Mouse (Mus musculus) layer of hippocampus, adult 11-12 months (tissue): ENCODE data around the gene Clstn2.

Experiments used
- DNase-seq: peaks from one replicate; pipeline ENCODE4 v3.0.0; 2022; ENCODE audit warnings: low spot score

Clstn2 gene

DNA sequence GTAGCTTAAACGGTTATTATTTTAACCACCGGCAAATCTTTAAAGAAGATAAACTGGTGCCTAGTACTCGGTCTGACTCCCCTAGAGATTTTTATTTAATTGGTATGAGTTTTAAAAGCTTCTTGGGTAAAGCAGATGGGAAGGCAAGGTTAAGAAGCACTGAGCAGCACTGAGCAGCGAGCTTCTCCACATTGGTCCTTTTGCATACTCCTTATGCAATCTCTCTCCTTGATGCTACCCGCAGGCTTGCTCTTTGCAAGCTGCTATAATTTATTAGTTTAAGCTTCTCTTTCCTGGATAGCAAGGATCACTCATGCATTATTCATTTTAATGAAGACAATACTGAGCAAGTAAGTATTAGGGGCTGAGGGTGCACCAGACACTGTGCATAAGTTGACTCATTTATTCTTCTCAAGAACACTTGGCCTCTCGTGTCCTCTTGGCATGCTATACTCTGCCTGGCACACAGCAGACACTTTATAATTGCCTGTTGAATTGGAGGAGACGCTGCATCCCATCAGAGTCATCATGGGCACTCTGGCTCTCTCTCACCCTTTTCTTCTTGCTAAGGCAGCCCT is 561.9 kb downstream of the Clstn2 start:
- no peak for DNase-seq

DNA sequence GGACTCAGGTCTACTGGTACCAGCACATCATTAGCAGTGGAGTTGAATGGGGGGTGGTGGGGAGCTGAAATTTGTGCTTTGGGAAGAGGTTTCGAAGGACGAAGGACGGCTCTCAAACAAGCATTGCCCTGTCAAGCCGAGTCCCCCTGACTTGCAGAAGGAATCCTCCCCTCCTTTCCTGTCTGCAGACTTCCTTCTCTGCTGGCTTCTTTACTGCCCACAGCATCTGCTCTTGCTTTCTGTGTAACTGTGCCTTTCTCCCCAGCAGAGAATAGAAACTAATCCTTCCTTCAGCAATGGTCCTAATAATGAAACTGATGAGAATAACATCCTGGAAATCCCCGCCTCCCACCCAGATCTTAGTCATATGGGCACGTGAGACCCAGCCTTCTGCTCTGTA is 572.5 kb downstream of the Clstn2 start:
- no peak for DNase-seq

GRCm38 (mm10) chr9:97459745-97460144 is 573.2 kb downstream of the Clstn2 start:
- no peak for DNase-seq

DNA sequence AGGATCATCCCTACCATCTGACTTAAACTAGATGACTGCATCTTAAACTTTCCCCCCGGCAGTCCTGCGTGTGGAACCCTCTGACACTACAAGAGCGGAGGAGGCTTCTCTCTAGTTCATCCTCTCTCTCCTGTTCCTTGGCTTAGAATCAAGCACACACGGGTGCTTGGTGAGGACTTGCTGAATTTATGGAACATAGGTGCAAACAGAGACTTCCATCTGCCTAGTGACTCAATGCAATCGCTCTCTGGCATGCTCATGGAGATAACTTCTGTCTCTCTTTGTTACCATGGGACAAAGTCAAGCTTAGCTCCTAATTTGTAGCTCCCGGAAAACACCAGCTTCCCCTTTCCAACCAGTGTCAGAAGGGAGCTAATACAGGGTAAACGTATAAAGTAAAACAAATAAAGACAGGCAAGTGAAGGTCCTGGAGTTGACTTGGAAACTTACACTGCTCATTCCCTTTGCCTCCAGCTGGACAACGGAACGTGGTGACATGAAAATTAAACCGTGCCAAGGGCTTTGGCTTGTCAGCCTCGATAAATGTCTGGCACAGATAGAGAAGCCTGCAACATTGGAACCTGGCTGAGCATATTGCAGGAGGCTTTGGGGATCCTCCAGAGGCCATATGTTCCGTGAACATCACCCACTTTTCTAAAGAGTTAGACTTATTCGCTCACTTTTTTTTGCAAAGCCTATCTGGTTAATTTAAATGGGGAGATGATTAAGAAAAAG is 583.5 kb downstream of the Clstn2 start:
- peak; percentile 57 for DNase-seq

- no peak for DNase-seq
Observed at GRCm38 (mm10) chr9:97439872-97440636, 592.9 kb downstream of the Clstn2 start.

DNA sequence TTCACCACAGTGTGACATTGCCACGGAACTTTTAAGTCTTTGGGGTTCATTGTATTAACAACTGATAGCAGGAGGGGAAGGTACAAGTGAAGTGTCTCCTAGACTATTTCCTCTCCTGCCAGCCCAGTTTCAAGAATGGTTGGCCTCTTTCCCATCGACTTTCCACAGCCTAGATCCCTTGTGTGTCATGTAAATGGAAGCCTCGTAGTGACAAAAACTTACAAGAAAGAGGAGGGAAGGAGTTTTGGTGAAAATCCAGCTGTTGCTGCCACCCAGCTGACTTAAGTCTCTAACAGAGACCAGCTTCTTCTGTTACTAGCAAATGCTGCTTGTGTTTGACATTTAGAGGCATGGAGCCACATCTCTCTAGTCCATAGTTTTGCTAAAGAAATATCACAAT is 598.3 kb downstream of the Clstn2 start:
- DNase-seq, result no peak

DNA sequence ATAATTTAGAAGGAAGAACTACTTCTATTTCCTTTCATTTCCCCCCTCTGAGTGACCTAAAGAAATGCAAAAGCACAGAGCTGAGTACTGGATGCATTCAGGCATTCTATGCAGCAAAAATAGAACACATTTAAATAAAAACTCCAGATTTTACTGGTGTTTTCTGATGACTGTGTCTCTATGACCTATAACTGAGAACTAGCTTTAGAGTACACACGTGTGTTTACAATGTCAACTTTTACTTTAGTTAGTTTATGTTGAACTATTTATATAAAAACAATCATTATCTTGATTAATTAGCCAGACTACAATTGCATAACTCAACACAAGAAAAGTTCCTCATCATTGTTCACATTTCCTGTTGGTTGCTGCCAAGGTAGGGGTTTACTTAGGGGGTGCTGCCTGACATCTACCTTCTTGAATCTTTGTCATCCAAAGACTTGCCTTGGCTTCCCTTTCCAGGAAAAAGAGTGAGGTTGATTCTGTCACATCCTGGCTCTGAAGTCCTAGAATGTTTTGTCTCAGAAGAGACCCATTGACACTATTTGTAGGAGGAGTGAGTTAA is 603.0 kb downstream of the Clstn2 start:
- no peak for DNase-seq

DNA sequence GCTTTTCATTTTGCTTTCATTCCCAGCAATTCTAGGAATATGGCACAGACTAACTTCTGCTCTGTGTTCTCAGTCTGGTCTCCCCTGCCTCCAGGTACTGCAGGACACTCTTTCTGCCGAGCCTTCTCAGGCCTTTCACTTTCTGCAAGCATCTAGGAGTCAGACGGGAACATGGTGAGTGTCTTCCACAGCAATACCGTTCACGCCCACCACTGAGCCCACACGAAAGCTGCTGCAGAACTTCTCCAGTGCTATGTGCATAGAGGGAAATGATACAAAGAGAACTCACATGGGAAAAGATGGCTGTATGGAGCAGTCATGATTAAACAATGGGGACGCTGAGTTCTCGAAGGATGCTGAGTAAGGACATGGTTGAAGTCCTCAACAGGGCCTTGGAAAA is 604.9 kb downstream of the Clstn2 start:
- peak; percentile 81 for DNase-seq

- DNase-seq, result no peak
Observed at GRCm38 (mm10) chr9:97420896-97421295, 612.1 kb downstream of the Clstn2 start.

GRCm38 (mm10) chr9:97414876-97415668 is 617.9 kb downstream of the Clstn2 start:
- no peak for DNase-seq

DNA sequence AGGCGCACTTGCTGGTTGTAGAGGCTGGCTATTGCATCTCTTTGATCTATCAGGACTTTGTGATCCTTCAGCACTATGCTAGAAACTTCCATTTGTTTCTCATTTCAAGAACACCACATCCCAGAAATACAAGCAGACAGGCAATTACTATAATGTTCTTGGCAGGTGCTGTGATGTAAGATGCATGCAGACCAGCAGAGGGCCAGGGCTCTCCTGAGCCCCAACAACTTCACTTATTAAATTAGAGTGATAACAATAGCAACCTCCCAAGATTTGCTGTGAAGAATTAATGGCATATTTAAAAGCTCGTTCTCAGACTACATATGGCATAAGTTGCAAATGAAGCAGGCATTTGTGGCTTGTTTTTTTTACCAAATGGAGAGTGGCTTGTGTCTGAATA is 624.8 kb downstream of the Clstn2 start:
- no peak for DNase-seq
